Mouse (Mus musculus) left cerebral cortex, adult 2 months (tissue): Measurements from ENCODE around the gene Ttll11. TPM values are rescaled to one million over a fixed set of nuclear protein-coding genes. Genes with fewer than 3 reads are reported as not detected.

Source experiments
- DNase-seq, 2 experiments: peaks; one replicate each; pipeline ENCODE4 v3.0.0; 2021 to 2022; ENCODE audit warnings: low spot score in 2 of 2, mixed read lengths in 1 of 2; ENCODE audit errors: extremely low spot score in 1 of 2
- H3K27ac ChIP-seq: fragments of 200-600 bp; 2 replicates; pipeline ENCODE4 v1.8.1; 2022
- H3K4me3 ChIP-seq: fragments of 200-600 bp; 2 replicates; pipeline ENCODE4 v1.8.1; 2022
- CTCF ChIP-seq: fragments of 200-600 bp; IDR thresholded peaks from 2 replicates; pipeline ENCODE4 v1.8.1; 2022; ENCODE audit warnings: antibody characterized with exemption, mild to moderate bottlenecking, moderate library complexity
- intact Hi-C: fragments of 180-260 bp; cut with DNase I; formaldehyde crosslinking; loops from one replicate; pipeline ENCODE4 v1.15.1; 2025
- total RNA-seq, 2 experiments: library from RNA; stranded (reverse); gene quantifications; 2 replicates each; pipeline ENCODE4 v1.2.3; 2021

The Ttll11 gene
- total RNA-seq, 2 experiments from 2014 or later, result 40.2 to 42.2 TPM

DNA sequence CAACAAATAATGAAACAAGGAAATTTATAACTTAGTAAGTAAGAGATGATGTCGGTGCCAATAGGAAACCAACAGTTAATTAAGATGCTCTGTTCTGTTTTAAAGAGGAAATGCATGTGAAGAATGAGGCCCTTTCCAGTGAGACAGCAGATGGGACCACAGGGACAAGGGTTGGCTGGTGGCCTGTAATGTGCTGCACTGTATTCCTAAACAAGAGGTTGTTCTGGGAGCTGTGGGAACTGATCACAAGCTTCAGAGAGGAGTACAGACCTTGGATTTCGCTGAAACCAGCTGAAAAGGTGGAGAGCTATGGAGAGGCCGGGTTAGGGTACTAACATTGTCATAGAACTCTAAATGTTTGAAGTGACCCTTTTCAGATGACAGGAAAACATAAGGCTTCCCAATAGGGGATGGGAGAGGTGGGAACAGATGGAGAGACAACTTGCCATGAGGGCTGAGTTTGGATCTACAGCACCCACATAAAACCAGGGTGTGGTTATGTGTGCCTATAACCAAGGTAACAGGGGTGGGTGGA is 18.1 kb downstream of the Ttll11 start:
- DNase-seq, result no peak
- no peak overlapping the region for H3K4me3 ChIP-seq
- no peak for TF ChIP-seq CTCF
- no peak overlapping the region for H3K27ac ChIP-seq
- intact Hi-C loops, result no loop called here

DNA sequence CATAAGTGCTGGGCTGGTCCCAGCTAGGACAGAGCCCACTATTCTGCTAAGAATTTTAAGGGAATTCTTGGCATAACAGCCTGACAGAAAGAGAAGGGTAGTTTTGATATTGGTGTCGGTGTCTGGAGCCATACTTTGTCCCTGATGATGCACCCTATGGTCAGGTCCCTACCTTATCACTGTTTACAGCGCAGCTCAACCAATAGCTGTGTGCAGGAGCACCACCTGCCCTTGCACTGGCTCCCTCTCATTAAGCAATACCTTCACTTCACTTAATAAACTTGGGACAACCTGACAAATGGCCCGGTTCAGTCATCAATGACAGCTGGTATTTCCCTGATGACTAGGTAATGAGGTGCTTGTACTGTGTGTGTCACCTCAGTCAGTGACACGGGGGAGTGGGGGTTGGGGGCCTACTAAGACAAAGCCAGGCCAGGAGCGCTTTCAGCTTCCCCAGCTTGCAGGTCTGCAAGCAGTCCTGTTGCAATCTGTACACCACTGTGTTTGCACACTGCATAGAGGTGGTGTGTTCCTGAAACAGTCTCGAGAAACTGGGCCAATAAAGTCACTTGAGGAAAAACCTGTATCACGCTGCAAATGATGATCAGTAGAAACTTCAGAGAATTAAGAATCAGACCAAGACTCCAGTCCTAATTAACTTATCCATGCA is 22.1 kb downstream of the Ttll11 start:
- no peak for DNase-seq
- intact Hi-C loops, result no loop called here
- no peak overlapping the region for H3K27ac ChIP-seq
- no peak overlapping the region for H3K4me3 ChIP-seq
- no peak for TF ChIP-seq CTCF

DNA sequence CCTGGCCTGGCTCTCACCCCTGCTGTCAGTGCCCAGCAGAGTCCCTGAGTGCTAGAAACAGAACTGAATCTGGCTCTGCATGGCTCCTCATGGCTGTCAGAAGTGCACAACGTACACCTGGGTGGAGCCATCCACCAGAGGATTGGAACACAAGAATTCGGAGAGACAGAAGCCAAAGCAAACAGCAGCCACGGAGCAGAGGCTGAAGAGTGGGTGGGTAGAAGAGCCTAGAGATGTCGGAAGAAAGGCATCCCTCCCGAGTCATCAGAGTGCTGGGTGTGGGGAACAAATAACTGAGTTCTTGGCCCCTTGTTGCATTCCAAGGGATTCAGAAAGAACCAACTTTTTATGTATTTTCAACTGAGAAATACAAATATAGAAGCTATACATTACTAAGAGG is 24.5 kb downstream of the Ttll11 start:
- DNase-seq, result no peak
- Histone ChIP-seq H3K4me3 (no peak overlapping the region), H3K27ac (no peak overlapping the region)
- TF ChIP-seq CTCF, result no peak
- intact Hi-C loops, result no loop called here

DNA sequence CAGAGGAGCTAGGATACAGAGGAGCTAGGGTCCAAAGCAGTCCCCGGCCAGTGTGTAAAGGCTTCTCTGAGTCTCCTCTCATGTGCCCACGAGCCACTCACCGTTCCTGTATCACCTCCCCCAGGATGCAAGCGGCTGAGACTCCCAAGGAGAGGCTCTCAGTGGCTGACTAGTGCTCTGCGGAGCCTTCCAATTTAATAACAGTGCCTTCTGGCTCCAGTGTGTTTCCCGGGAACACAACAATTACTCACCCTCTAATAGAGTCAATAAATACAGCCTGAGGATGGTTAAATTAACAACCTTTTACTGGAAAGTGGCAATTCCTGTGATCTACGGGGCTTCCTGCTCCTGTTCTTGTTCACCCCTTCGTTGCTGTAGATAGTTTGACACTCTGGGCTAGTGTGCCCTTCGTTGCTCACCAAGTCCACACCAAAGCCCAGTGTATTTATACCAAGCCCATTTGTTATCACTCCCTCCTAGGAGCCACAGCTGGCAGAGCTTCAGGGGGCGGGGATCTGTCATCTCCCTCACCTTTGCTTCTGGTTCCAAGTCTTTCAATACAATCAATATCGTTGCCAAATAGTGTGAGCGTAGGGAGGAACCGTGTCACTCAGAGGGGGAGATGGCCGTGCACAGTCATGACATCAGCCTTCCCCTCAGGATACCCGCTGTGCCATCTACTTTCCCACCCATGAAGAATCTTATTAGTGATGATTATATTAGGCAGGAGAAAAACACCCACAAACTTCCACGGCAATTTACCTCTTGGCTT is 27.3 kb downstream of the Ttll11 start:
- TF ChIP-seq CTCF, result no peak
- H3K27ac ChIP-seq, result no peak overlapping the region
- intact Hi-C loops, result no loop called here
- no peak overlapping the region for H3K4me3 ChIP-seq
- DNase-seq, result no peak

- no peak for DNase-seq
- intact Hi-C loops, result no loop called here
- H3K4me3 ChIP-seq, result no peak overlapping the region
- no peak overlapping the region for H3K27ac ChIP-seq
- TF ChIP-seq CTCF, result no peak
Observed at GRCm38 (mm10) chr2:35944896-35945295, 34.8 kb downstream of the Ttll11 start.

- Histone ChIP-seq H3K4me3 (no peak overlapping the region), H3K27ac (no peak overlapping the region)
- intact Hi-C loops, result no loop called here
- no peak for DNase-seq
- no peak for TF ChIP-seq CTCF
Observed at GRCm38 (mm10) chr2:35942960-35943359, 36.8 kb downstream of the Ttll11 start.

GRCm38 (mm10) chr2:35935045-35935444 is 44.7 kb downstream of the Ttll11 start:
- no peak overlapping the region for H3K4me3 ChIP-seq
- no peak for TF ChIP-seq CTCF
- DNase-seq, result no peak
- no peak overlapping the region for H3K27ac ChIP-seq
- intact Hi-C loops, result no loop called here

- intact Hi-C loops, result no loop called here
- DNase-seq, result no peak
- Histone ChIP-seq H3K27ac (no peak overlapping the region), H3K4me3 (no peak overlapping the region)
- no peak for TF ChIP-seq CTCF
Observed at GRCm38 (mm10) chr2:35933116-35933515, 46.6 kb downstream of the Ttll11 start.

DNA sequence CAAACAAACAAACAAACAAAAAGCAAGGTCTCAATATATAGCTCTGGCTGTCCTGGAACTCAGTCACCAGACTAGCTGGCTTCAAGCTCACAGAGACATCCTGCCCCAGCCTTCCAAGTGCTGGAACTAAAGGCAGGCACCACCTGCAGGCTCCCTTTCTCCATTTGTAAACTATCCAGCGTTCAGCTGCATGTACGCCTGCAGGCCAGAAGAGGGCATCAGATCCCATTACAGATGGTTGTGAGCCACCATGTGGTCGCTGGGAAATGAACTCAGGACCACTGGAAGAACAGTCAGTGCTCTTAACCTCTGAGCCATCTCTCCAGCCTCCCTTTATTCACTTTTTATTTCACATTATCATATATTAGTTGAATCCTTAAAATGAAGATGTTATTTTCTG is 48.1 kb downstream of the Ttll11 start:
- Histone ChIP-seq H3K27ac (no peak overlapping the region), H3K4me3 (no peak overlapping the region)
- DNase-seq, result no peak
- intact Hi-C loops, result no loop called here
- peak; percentile 36 for TF ChIP-seq CTCF

- intact Hi-C loops, result loop anchor here (1.0 kb wide), 1 partner anchor 385 kb away; no protein-coding TSS in a partner anchor
- peak; percentile 79 for TF ChIP-seq CTCF
- H3K27ac ChIP-seq, result no peak overlapping the region
- no peak overlapping the region for H3K4me3 ChIP-seq
- peak; percentile 75 to 82 for DNase-seq
Observed at GRCm38 (mm10) chr2:35930498-35931149, 49.1 kb downstream of the Ttll11 start.

DNA sequence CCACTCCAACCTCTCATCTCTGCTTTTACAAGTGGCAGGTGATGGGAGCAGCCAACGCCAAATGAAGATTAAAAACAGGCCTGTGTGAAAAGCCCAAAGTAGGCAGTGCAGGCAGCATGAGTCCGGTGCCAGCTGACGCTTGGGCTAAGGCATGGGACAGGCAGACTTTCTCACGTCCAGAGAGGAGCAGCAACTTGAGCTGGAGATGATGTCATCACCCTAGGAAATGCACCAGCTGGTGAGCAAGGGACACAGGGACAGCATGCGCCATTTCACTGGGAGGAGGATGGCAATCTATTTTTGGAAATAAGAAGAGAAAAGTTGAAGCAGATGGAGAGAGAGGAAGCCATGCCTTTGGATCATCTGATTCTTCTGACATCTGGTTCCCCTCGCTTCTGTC is 51.6 kb downstream of the Ttll11 start:
- DNase-seq, result peak in 1 of 2 experiments; percentile 38
- intact Hi-C loops, result no loop called here
- no peak overlapping the region for H3K4me3 ChIP-seq

GRCm38 (mm10) chr2:35924947-35925346 is 54.8 kb downstream of the Ttll11 start:
- intact Hi-C loops, result no loop called here
- no peak for TF ChIP-seq CTCF
- DNase-seq, result no peak
- no peak overlapping the region for H3K4me3 ChIP-seq
- H3K27ac ChIP-seq, result no peak overlapping the region

More for the DNA sequence above, 51.6 kb downstream of the Ttll11 start:
- TF ChIP-seq CTCF, result no peak
- H3K27ac ChIP-seq, result no peak overlapping the region
